Mouse (Mus musculus): ENCODE data around the gene Brsk1.

DNA sequence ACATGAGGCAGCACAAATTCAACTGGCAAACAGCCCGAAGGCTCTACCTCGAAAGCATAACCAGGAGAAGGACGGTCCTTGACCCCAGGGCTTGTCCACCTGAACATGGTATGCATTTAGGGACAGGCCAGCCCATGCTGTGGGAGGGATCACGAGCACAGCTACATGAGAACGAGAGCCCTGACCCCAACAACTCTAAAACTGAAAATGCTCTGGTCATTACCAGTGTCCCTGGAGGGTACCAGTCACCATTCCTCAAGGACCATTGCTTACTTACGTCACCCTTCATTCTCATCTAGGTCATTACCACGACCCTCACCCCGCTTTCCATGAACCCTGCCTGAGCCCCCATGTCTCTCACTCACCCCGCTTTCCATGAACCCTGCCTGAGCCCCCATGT lies 21.2 kb upstream of the Brsk1 start:
- TF ChIP-seq CTCF (IDR thresholded peaks at IDR 0.05; ENCODE audit: low read depth, low read length) (no peak), GATA1 (IDR thresholded peaks at IDR 0.05; ENCODE audit: borderline replicate concordance, low read length) (no peak), TAL1 (conservative IDR thresholded peaks at IDR 0.05; ENCODE audit: low read depth, low read length) (no peak), POLR2AphosphoS5 (IDR thresholded peaks at IDR 0.05; ENCODE audit: insufficient replicate concordance, low read depth, low read length) (no peak)

All from G1E (cell line).